Comparison of ENCODE assay signal across 15 mouse cellular contexts in genomic region chr6:91359672-91360370, GRCm38 (mm10). TPM values are rescaled to one million over a fixed set of nuclear protein-coding genes. Genes with fewer than 3 reads are reported as not detected.
DNase-seq lines count a peak whose midpoint lies in the region; ATAC-seq and TF ChIP-seq lines count a peak whose summit lies in the region.
"Had no signal": no experiment of that assay in that cellular context is flagged by ENCODE, and none has a peak within 500 bp of the region (broad histone marks: within the 10 kb centered on the region; RNA-seq: fewer than 3 reads in every experiment).

No protein-coding gene starts in this region.

- peaks cover 31% of the 10 kb centered on the region for H3K4me1 ChIP-seq in forebrain, embryonic 13.5 days
- peaks cover 15% of the 10 kb centered on the region for H3K4me1 ChIP-seq in forebrain, embryonic 10.5 days
- H3K4me1 ChIP-seq in kidney, adult 2 months (ENCODE audit: control insufficient read depth, insufficient read depth, low read length) = no peaks in the 10 kb centered on the region
- no peaks in the 10 kb centered on the region for H3K4me1 ChIP-seq in kidney, embryonic 16.5 days (ENCODE audit: insufficient read depth, low read length)
- H3K4me1 ChIP-seq in midbrain, embryonic 15.5 days = peaks cover 4% of the 10 kb centered on the region; the same call in 1 of the 2 replicates
- H3K4me1 ChIP-seq: liver, embryonic 12.5 days had no signal

- TF ChIP-seq CTCF in kidney, adult 2 months (conservative IDR thresholded peaks at IDR 0.05; ENCODE audit: insufficient read depth, insufficient read length, low read depth, low read length) = no peak

- peaks cover 42% of the 10 kb centered on the region for H3K36me3 ChIP-seq in forebrain, embryonic 13.5 days (ENCODE audit: poor library complexity, severe bottlenecking)
- H3K36me3 ChIP-seq in forebrain, embryonic 10.5 days (replicated peaks) = peaks cover 29% of the 10 kb centered on the region
- H3K36me3 ChIP-seq in kidney, adult 2 months (ENCODE audit: control insufficient read depth, insufficient read depth, low read length) = no peaks in the 10 kb centered on the region
- H3K36me3 ChIP-seq in kidney, embryonic 16.5 days (ENCODE audit: insufficient read depth, low read length) = no peaks in the 10 kb centered on the region
- no peaks in the 10 kb centered on the region for H3K36me3 ChIP-seq in midbrain, embryonic 15.5 days (replicated peaks)
- H3K36me3 ChIP-seq: heart, embryonic 10.5 days; liver, embryonic 12.5 days had no signal

- no peak overlapping the region for H3K4me3 ChIP-seq in forebrain, embryonic 13.5 days
- no peak overlapping the region for H3K4me3 ChIP-seq in forebrain, embryonic 10.5 days
- H3K4me3 ChIP-seq in kidney, adult 2 months (ENCODE audit: insufficient read depth, low read depth, low read length) = no peak overlapping the region
- H3K4me3 ChIP-seq in kidney, embryonic 16.5 days (ENCODE audit: low read length) = no peak overlapping the region
- H3K4me3 ChIP-seq in midbrain, embryonic 15.5 days = no peak overlapping the region
- H3K4me3 ChIP-seq: heart, embryonic 10.5 days; liver, embryonic 12.5 days; midbrain, embryonic 10.5 days had no signal

- H3K27me3 ChIP-seq in forebrain, embryonic 13.5 days = no peaks in the 10 kb centered on the region
- H3K27me3 ChIP-seq in forebrain, embryonic 10.5 days (ENCODE audit: poor library complexity, severe bottlenecking) = no peaks in the 10 kb centered on the region
- no peaks in the 10 kb centered on the region for H3K27me3 ChIP-seq in kidney, adult 2 months (replicated peaks; ENCODE audit: control insufficient read depth, insufficient read depth, low read length)
- H3K27me3 ChIP-seq in kidney, embryonic 16.5 days (ENCODE audit: insufficient read depth, low read length) = no peaks in the 10 kb centered on the region
- no peaks in the 10 kb centered on the region for H3K27me3 ChIP-seq in midbrain, embryonic 15.5 days (replicated peaks)
- H3K27me3 ChIP-seq: liver, embryonic 12.5 days had no signal

- no peaks in the 10 kb centered on the region for H3K9me3 ChIP-seq in forebrain, embryonic 13.5 days (replicated peaks)
- no peaks in the 10 kb centered on the region for H3K9me3 ChIP-seq in forebrain, embryonic 10.5 days
- H3K9me3 ChIP-seq in kidney, embryonic 16.5 days (ENCODE audit: low read length) = no peaks in the 10 kb centered on the region
- H3K9me3 ChIP-seq in midbrain, embryonic 15.5 days = no peaks in the 10 kb centered on the region
- H3K9me3 ChIP-seq: heart, embryonic 10.5 days; liver, embryonic 12.5 days; midbrain, embryonic 10.5 days had no signal

- no peak overlapping the region for H3K4me2 ChIP-seq in forebrain, embryonic 13.5 days
- H3K4me2 ChIP-seq in kidney, embryonic 16.5 days (replicated peaks; ENCODE audit: low read depth, low read length) = no peak overlapping the region
- no peak overlapping the region for H3K4me2 ChIP-seq in midbrain, embryonic 15.5 days
- H3K4me2 ChIP-seq: liver, embryonic 12.5 days had no signal

- H3K27ac ChIP-seq in forebrain, embryonic 13.5 days = no peak overlapping the region; the same call in 1 of the 2 replicates
- no peak overlapping the region for H3K27ac ChIP-seq in forebrain, embryonic 10.5 days
- no peak overlapping the region for H3K27ac ChIP-seq in kidney, adult 2 months (ENCODE audit: insufficient read depth, low read depth, low read length)
- no peak overlapping the region for H3K27ac ChIP-seq in kidney, embryonic 16.5 days (ENCODE audit: low read length)
- no peak overlapping the region for H3K27ac ChIP-seq in midbrain, embryonic 15.5 days
- H3K27ac ChIP-seq: heart, embryonic 10.5 days; liver, embryonic 12.5 days had no signal

- no peak for TF ChIP-seq POLR2A in kidney, adult 2 months (IDR thresholded peaks at IDR 0.05; ENCODE audit: low read depth, low read length)

- H3K9ac ChIP-seq in forebrain, embryonic 13.5 days = no peak overlapping the region
- H3K9ac ChIP-seq in kidney, embryonic 16.5 days (replicated peaks; ENCODE audit: low read length) = no peak overlapping the region
- no peak overlapping the region for H3K9ac ChIP-seq in midbrain, embryonic 15.5 days
- H3K9ac ChIP-seq: liver, embryonic 12.5 days had no signal

- ATAC-seq in forebrain, embryonic 13.5 days = peak; percentile 82
- ATAC-seq in kidney, embryonic 16.5 days (ENCODE audit: low FRiP score, low TSS enrichment) = no peak
- ATAC-seq in midbrain, embryonic 15.5 days (replicated peaks) = no peak
- ATAC-seq: liver, embryonic 12.5 days had no signal

- WGBS in forebrain, embryonic 13.5 days = 78% methylated on average over 7 of the region's 7 CpGs
- 86% methylated on average over 7 of the region's 7 CpGs for WGBS in forebrain, embryonic 10.5 days
- 84% methylated on average over 7 of the region's 7 CpGs for WGBS in kidney, adult 2 months
- WGBS in kidney, embryonic 16.5 days = 85% methylated on average over 7 of the region's 7 CpGs
- 84% methylated on average over 7 of the region's 7 CpGs for WGBS in midbrain, embryonic 15.5 days

- no peak for DNase-seq in forebrain, embryonic 10.5 days (ENCODE audit: extremely low spot score, low spot score)
- DNase-seq in right cerebral cortex, postnatal 25 days = peak; percentile 36
- DNase-seq in right cerebral cortex, postnatal 14 days = no peak
- DNase-seq in layer of hippocampus, adult 11-12 months (ENCODE audit: low spot score) = peak; percentile 73
- no peak for DNase-seq in kidney, adult 2 months
- DNase-seq: adrenal gland, postnatal 14 days; heart, postnatal 36 days; kidney, adult 18-20 months; lung, postnatal 10 days had no signal

RNA-seq across cellular contexts. Expression of gene Wnt7a, which starts 51.3 kb away (rescaled TPM):
- 21.9 and 22.8 TPM in 2 replicates for polyA plus RNA-seq in forebrain, embryonic 13.5 days (2015; fragmentation: Nextera tagmentation; extraction: Ambion mirVana)
- 10.9 and 11.0 TPM in 2 replicates for polyA plus RNA-seq in forebrain, embryonic 10.5 days (2016; fragmentation: Nextera tagmentation; extraction: Ambion mirVana)
- 0.03 and 0.05 TPM in 2 replicates for polyA plus RNA-seq in kidney, adult 2 months (2012; rRNA removed)
- polyA plus RNA-seq in kidney, embryonic 16.5 days (2015; fragmentation: Nextera tagmentation; extraction: Ambion mirVana) = 0.14 and 0.44 TPM in 2 replicates
- polyA plus RNA-seq in midbrain, embryonic 15.5 days (2015; fragmentation: Nextera tagmentation; extraction: Ambion mirVana) = 12.5 and 13.1 TPM in 2 replicates
- polyA plus RNA-seq: liver, embryonic 12.5 days had no signal

Comparison
In these comparisons a context has a peak if more than half of its experiments do, and no peak if none do; other contexts are left out.
1. DNase-seq: peak in right cerebral cortex, postnatal 25 days (single experiment) and layer of hippocampus, adult 11-12 months (single experiment); none in forebrain, embryonic 10.5 days (single experiment), right cerebral cortex, postnatal 14 days (single experiment) and kidney, adult 2 months (single experiment).